Mouse (Mus musculus) B cell, adult (primary cell): ENCODE results near the gene Abhd15. TPM values are rescaled to one million over a fixed set of nuclear protein-coding genes. Genes with fewer than 3 reads are reported as not detected.

Source experiments
- total RNA-seq: library from RNA; stranded (reverse); gene quantifications from 4 replicates; pipeline ENCODE4 v1.2.4, GENCODE M21; 2023; ENCODE audit not compliant: inconsistent age

Gene Abhd15
- total RNA-seq, result 0.18 to 0.63 TPM (median 0.50 TPM) in 4 replicates

GRCm38 (mm10) chr11:77514832-77515636 lies at the start of gene Abhd15:
Gene Abhd15 (plus strand): TSS chr11:77515121.

GRCm38 (mm10) chr11:77489591-77490235 lies 25.2 kb upstream of the Abhd15 start, which contains the start of gene Ankrd13b:
Gene Ankrd13b (minus strand): TSS chr11:77489678.

GRCm38 (mm10) chr11:77493512-77494343 lies 21.2 kb upstream of the Abhd15 start, which contains the start of gene Git1:
Gene Git1 (plus strand): TSS chr11:77493562.

GRCm38 (mm10) chr11:77515637-77516552 lies 974 bp downstream of the Abhd15 start, which contains the start of gene Trp53i13:
Gene Trp53i13 (minus strand): TSS chr11:77515980.

GRCm38 (mm10) chr11:77519043-77519442 lies 4.1 kb downstream of the Abhd15 start, which contains the start of gene Gm10392:
Gene Gm10392 (minus strand): TSS chr11:77519198.

Other genes starting within 250 kb of the Abhd15 start
- 0.16 to 1.1 TPM (median 0.65 TPM) in 4 replicates for gene Coro6, start 52.7 kb upstream of the Abhd15 start, total RNA-seq
- gene Ankrd13b, start 25.4 kb upstream of the Abhd15 start, total RNA-seq, result 1.2 to 1.6 TPM (median 1.4 TPM) in 4 replicates
- 38.7 to 46.3 TPM (median 42.8 TPM) in 4 replicates for gene Git1, start 21.6 kb upstream of the Abhd15 start, total RNA-seq
- gene Trp53i13, start 859 bp downstream of the Abhd15 start, total RNA-seq, result 6.3 to 8.6 TPM (median 7.9 TPM) in 4 replicates
- 0.30 to 0.42 TPM in 2 of 4 replicates, not detected in the others for gene Gm10392, start 4.1 kb downstream of the Abhd15 start, total RNA-seq
- 38.5 to 46.5 TPM (median 44.7 TPM) in 4 replicates for gene Taok1, start 92.7 kb downstream of the Abhd15 start, total RNA-seq
- 98.3 to 111 TPM (median 102 TPM) in 4 replicates for gene Nufip2, start 171.0 kb downstream of the Abhd15 start, total RNA-seq
- gene Cryba1, start 210.2 kb downstream of the Abhd15 start, total RNA-seq, result not detected in 4 replicates
- 108 to 136 TPM (median 132 TPM) in 4 replicates for gene Myo18a, start 248.1 kb downstream of the Abhd15 start, total RNA-seq